Mouse (Mus musculus): Measurements from ENCODE around the gene Nt5e. TPM values are rescaled to one million over a fixed set of nuclear protein-coding genes. Genes with fewer than 3 reads are reported as not detected.

The Nt5e gene
- total and polyA plus RNA-seq, 3 experiments = 0.08 to 3.1 (median 0.34) TPM

DNA sequence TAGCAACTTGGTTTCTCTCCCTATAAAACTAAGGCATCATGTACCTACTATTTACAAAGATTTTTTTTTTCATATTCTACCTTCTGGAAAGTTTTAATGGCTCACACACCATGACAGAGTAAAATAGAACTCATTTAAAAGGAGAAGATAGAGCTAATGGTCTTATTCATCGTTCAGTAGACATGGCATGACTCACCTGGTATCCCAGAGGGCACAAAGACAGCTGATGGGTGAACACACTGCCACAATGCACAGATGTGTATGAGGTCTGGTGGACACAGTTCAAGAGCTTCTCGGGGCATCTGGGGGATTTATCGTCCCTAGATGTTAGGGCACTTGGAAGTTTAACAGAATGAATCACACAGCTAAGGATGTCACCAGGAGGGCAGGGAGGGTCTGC is 13.8 kb downstream of the Nt5e start:
- peaks cover 3% of the 10 kb centered on the region for H3K9me3 ChIP-seq (replicated peaks; ENCODE audit: low read length)
- no peaks in the 10 kb centered on the region for H3K36me3 ChIP-seq (replicated peaks in 1 of 2; ENCODE audit: control insufficient read depth in 1 of 2, insufficient read depth in 1 of 2, low read length in 1 of 2)
- dilution Hi-C loops (cut with MboI; ENCODE audit: extremely low pct_ligation_motif_present, extremely low pct_unique_long_range_greater_than_20kb, low sequenced_read_pairs) (no loop called here), in situ Hi-C loops (cut with MboI; ENCODE audit: low pct_ligation_motif_present, low pct_unique_long_range_greater_than_20kb, low sequenced_read_pairs) (no loop called here)
- H3K79me2 ChIP-seq (replicated peaks; ENCODE audit: control insufficient read depth, extremely low read depth, insufficient read depth, poor library complexity, severe bottlenecking) = no peaks in the 10 kb centered on the region
- no peak overlapping the region for H3K27ac ChIP-seq (ENCODE audit: insufficient read depth, low read depth)
- H3K4me3 ChIP-seq (replicated peaks in 1 of 3; ENCODE audit: low read depth in 2 of 3, low read length in 2 of 3, poor library complexity in 1 of 3) = no peak overlapping the region
- H3K27me3 ChIP-seq (replicated peaks) = no peaks in the 10 kb centered on the region
- H3K4me1 ChIP-seq (ENCODE audit: control insufficient read depth in 1 of 2, insufficient read depth in 2 of 2) = no peaks in the 10 kb centered on the region; a peak in 1 of 4 replicates
- no peak overlapping the region for H3K9ac ChIP-seq (ENCODE audit: insufficient read depth, low read depth)
- no peak for DNase-seq (ENCODE audit: extremely low read depth)
- no peak for TF ChIP-seq HCFC1 (IDR thresholded peaks at IDR 0.05; ENCODE audit: low read depth, low read length)
- TF ChIP-seq MEF2A (IDR thresholded peaks at IDR 0.05; ENCODE audit: borderline replicate concordance, low read depth, low read length) = no peak
- TF ChIP-seq TBP (conservative IDR thresholded peaks at IDR 0.05; ENCODE audit: low read depth, low read length) = no peak
- TF ChIP-seq ZKSCAN1 (IDR thresholded peaks at IDR 0.05; ENCODE audit: borderline replicate concordance, low read depth, low read length) = no peak
- TF ChIP-seq MAZ (IDR thresholded peaks at IDR 0.05; ENCODE audit: low read depth, low read length) = no peak
- TF ChIP-seq ZMIZ1 (IDR thresholded peaks at IDR 0.05; ENCODE audit: low read depth, low read length) = no peak
- H3K4me2 ChIP-seq (ENCODE audit: insufficient read depth, low read depth, poor library complexity, severe bottlenecking) = no peak overlapping the region

DNA sequence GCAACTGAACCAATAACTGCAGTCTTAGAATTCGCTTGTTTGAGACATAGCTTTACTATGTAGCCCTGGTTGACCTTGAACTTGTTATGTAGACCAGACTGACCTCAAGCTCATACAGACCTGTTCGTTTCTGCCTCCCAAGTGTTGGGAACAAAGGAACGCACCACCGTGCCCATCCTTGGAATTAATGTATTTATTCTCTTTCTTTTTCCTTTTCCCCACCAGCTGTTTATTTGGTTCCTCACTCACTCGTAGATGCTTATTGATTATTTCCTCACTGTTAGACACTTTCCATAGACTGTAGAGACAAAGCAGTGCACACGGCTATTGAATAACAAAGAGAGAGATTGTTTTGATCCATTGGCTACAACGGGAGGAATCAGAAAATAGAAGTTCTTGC is 15.2 kb downstream of the Nt5e start:
- dilution Hi-C loops (cut with MboI; ENCODE audit: extremely low pct_ligation_motif_present, extremely low pct_unique_long_range_greater_than_20kb, low sequenced_read_pairs) (no loop called here), in situ Hi-C loops (cut with MboI; ENCODE audit: low pct_ligation_motif_present, low pct_unique_long_range_greater_than_20kb, low sequenced_read_pairs) (no loop called here)
- Histone ChIP-seq H3K9me3 (replicated peaks; ENCODE audit: low read length) (peaks cover 3% of the 10 kb centered on the region), H3K4me2 (ENCODE audit: insufficient read depth, low read depth, poor library complexity, severe bottlenecking) (no peak overlapping the region), H3K27me3 (replicated peaks) (no peaks in the 10 kb centered on the region), H3K4me1 (ENCODE audit: control insufficient read depth in 1 of 2, insufficient read depth in 2 of 2) (no peaks in the 10 kb centered on the region; a peak in 1 of 4 replicates), H3K79me2 (replicated peaks; ENCODE audit: control insufficient read depth, extremely low read depth, insufficient read depth, poor library complexity, severe bottlenecking) (no peaks in the 10 kb centered on the region), H3K36me3 (replicated peaks in 1 of 2; ENCODE audit: control insufficient read depth in 1 of 2, insufficient read depth in 1 of 2, low read length in 1 of 2) (no peaks in the 10 kb centered on the region), H3K27ac (ENCODE audit: insufficient read depth, low read depth) (no peak overlapping the region), H3K9ac (ENCODE audit: insufficient read depth, low read depth) (no peak overlapping the region), H3K4me3 (replicated peaks in 1 of 3; ENCODE audit: low read depth in 2 of 3, low read length in 2 of 3, poor library complexity in 1 of 3) (no peak overlapping the region)
- DNase-seq (ENCODE audit: extremely low read depth) = no peak
- TF ChIP-seq SMC3 (IDR thresholded peaks at IDR 0.05; ENCODE audit: low read depth, low read length) (no peak), JUND (conservative IDR thresholded peaks at IDR 0.05; ENCODE audit: low read depth, low read length) (no peak), EP300 (IDR thresholded peaks at IDR 0.05; ENCODE audit: low read length) (no peak), SIN3A (IDR thresholded peaks at IDR 0.05; ENCODE audit: low read length) (no peak)

DNA sequence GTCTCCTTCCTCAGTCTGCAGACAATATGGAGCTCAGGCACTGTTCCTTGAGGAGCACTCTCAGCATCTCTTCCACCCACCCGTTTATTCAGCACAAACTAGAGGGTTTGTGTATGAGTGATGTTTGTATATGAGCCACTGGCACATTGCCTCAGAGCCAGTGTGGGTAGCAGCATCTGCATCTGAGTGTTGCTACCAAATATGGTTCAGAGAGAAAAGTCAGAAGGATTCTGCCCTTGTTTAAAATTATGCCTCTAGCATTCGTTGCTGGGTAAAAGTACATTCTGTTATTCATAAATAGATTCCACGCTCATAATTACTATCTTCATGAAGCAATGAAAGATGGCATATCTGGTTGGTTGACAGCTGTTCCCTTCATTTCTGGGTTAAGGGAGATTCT is 15.7 kb downstream of the Nt5e start:
- no peak for DNase-seq (ENCODE audit: extremely low read depth)
- no peak for TF ChIP-seq MEF2A (IDR thresholded peaks at IDR 0.05; ENCODE audit: borderline replicate concordance, low read depth, low read length)
- TF ChIP-seq NELFE (IDR thresholded peaks at IDR 0.05; ENCODE audit: low read depth, low read length) = no peak
- TF ChIP-seq BHLHE40 (IDR thresholded peaks at IDR 0.05; ENCODE audit: low read depth, low read length) = no peak
- no peak for TF ChIP-seq ZC3H11A (IDR thresholded peaks at IDR 0.05; ENCODE audit: low read depth, low read length)
- no peaks in the 10 kb centered on the region for H3K27me3 ChIP-seq (replicated peaks)
- no peak overlapping the region for H3K9ac ChIP-seq (ENCODE audit: insufficient read depth, low read depth)
- peaks cover 3% of the 10 kb centered on the region for H3K9me3 ChIP-seq (replicated peaks; ENCODE audit: low read length)
- no peak overlapping the region for H3K27ac ChIP-seq (ENCODE audit: insufficient read depth, low read depth)
- H3K4me2 ChIP-seq (ENCODE audit: insufficient read depth, low read depth, poor library complexity, severe bottlenecking) = no peak overlapping the region
- no peaks in the 10 kb centered on the region for H3K36me3 ChIP-seq (replicated peaks in 1 of 2; ENCODE audit: control insufficient read depth in 1 of 2, insufficient read depth in 1 of 2, low read length in 1 of 2)
- H3K4me1 ChIP-seq (ENCODE audit: control insufficient read depth in 1 of 2, insufficient read depth in 2 of 2) = no peaks in the 10 kb centered on the region; a peak in 1 of 4 replicates
- H3K79me2 ChIP-seq (replicated peaks; ENCODE audit: control insufficient read depth, extremely low read depth, insufficient read depth, poor library complexity, severe bottlenecking) = no peaks in the 10 kb centered on the region
- in situ Hi-C loops (cut with MboI; ENCODE audit: low pct_ligation_motif_present, low pct_unique_long_range_greater_than_20kb, low sequenced_read_pairs) = no loop called here
- dilution Hi-C loops (cut with MboI; ENCODE audit: extremely low pct_ligation_motif_present, extremely low pct_unique_long_range_greater_than_20kb, low sequenced_read_pairs) = no loop called here
- no peak overlapping the region for H3K4me3 ChIP-seq (replicated peaks in 1 of 3; ENCODE audit: low read depth in 2 of 3, low read length in 2 of 3, poor library complexity in 1 of 3)
